Mouse (Mus musculus): ENCODE measurements around the gene Grin2a. TPM values are rescaled to one million over a fixed set of nuclear protein-coding genes. Genes with fewer than 3 reads are reported as not detected.

Grin2a gene
- polyA plus RNA-seq, 1 experiment from 2014 or later = 0.35 TPM

GRCm38 (mm10) chr16:9900196-9900595, 95.2 kb downstream of the Grin2a start:
- no peak overlapping the region for H3K4me2 ChIP-seq (ENCODE audit: low read length)
- H3K27me3 ChIP-seq (ENCODE audit: control insufficient read depth, insufficient read depth, low read length) = no peaks in the 10 kb centered on the region
- no peak overlapping the region for H3K9ac ChIP-seq (ENCODE audit: low read length)
- H3K4me1 ChIP-seq (ENCODE audit: control insufficient read depth in 2 of 2, insufficient read depth in 2 of 2, low read length in 2 of 2) = no peaks in the 10 kb centered on the region
- H3K4me3 ChIP-seq (ENCODE audit: control insufficient read depth in 1 of 2, insufficient read depth in 1 of 2, low read depth in 1 of 2, low read length in 2 of 2) = no peak overlapping the region
- 80% methylated on average over 1 of the region's 1 CpGs for WGBS
- H3K9me3 ChIP-seq (ENCODE audit: control insufficient read depth, low read length) = no peaks in the 10 kb centered on the region
- no peaks in the 10 kb centered on the region for H3K36me3 ChIP-seq (ENCODE audit: control insufficient read depth, insufficient read depth, low read length)
- no peak for ATAC-seq (ENCODE audit: insufficient number of reproducible peaks, insufficient read depth, low FRiP score, low read depth)
- no peak overlapping the region for H3K27ac ChIP-seq (replicated peaks in 1 of 2; ENCODE audit: control insufficient read depth in 1 of 2, insufficient read depth in 1 of 2, low read depth in 2 of 2, low read length in 2 of 2)

- H3K4me2 ChIP-seq (ENCODE audit: low read length) = no peak overlapping the region
- no peak overlapping the region for H3K4me3 ChIP-seq (ENCODE audit: control insufficient read depth in 1 of 2, insufficient read depth in 1 of 2, low read depth in 1 of 2, low read length in 2 of 2)
- no peak overlapping the region for H3K9ac ChIP-seq (ENCODE audit: low read length)
- H3K4me1 ChIP-seq (ENCODE audit: control insufficient read depth in 2 of 2, insufficient read depth in 2 of 2, low read length in 2 of 2) = no peaks in the 10 kb centered on the region
- H3K9me3 ChIP-seq (ENCODE audit: control insufficient read depth, low read length) = no peaks in the 10 kb centered on the region
- no peak overlapping the region for H3K27ac ChIP-seq (replicated peaks in 1 of 2; ENCODE audit: control insufficient read depth in 1 of 2, insufficient read depth in 1 of 2, low read depth in 2 of 2, low read length in 2 of 2)
- ATAC-seq (ENCODE audit: insufficient number of reproducible peaks, insufficient read depth, low FRiP score, low read depth) = no peak
- H3K27me3 ChIP-seq (ENCODE audit: control insufficient read depth, insufficient read depth, low read length) = no peaks in the 10 kb centered on the region
- no peaks in the 10 kb centered on the region for H3K36me3 ChIP-seq (ENCODE audit: control insufficient read depth, insufficient read depth, low read length)
- 69% methylated on average over 2 of the region's 2 CpGs for WGBS
Measured at GRCm38 (mm10) chr16:9899176-9899575, 96.2 kb downstream of the Grin2a start.

- WGBS = 68% methylated on average over 7 of the region's 7 CpGs
- no peaks in the 10 kb centered on the region for H3K27me3 ChIP-seq (ENCODE audit: control insufficient read depth, insufficient read depth, low read length)
- no peaks in the 10 kb centered on the region for H3K4me1 ChIP-seq (ENCODE audit: control insufficient read depth in 2 of 2, insufficient read depth in 2 of 2, low read length in 2 of 2)
- H3K4me3 ChIP-seq (ENCODE audit: control insufficient read depth in 1 of 2, insufficient read depth in 1 of 2, low read depth in 1 of 2, low read length in 2 of 2) = no peak overlapping the region
- no peaks in the 10 kb centered on the region for H3K36me3 ChIP-seq (ENCODE audit: control insufficient read depth, insufficient read depth, low read length)
- no peak overlapping the region for H3K4me2 ChIP-seq (ENCODE audit: low read length)
- no peaks in the 10 kb centered on the region for H3K9me3 ChIP-seq (ENCODE audit: control insufficient read depth, low read length)
- H3K9ac ChIP-seq (ENCODE audit: low read length) = no peak overlapping the region
- H3K27ac ChIP-seq (replicated peaks in 1 of 2; ENCODE audit: control insufficient read depth in 1 of 2, insufficient read depth in 1 of 2, low read depth in 2 of 2, low read length in 2 of 2) = no peak overlapping the region
- ATAC-seq (ENCODE audit: insufficient number of reproducible peaks, insufficient read depth, low FRiP score, low read depth) = no peak
Measured at GRCm38 (mm10) chr16:9895581-9895980, 99.8 kb downstream of the Grin2a start.

- no peak overlapping the region for H3K4me2 ChIP-seq (ENCODE audit: low read length)
- H3K27me3 ChIP-seq (ENCODE audit: control insufficient read depth, insufficient read depth, low read length) = no peaks in the 10 kb centered on the region
- no peak overlapping the region for H3K9ac ChIP-seq (ENCODE audit: low read length)
- H3K4me1 ChIP-seq (ENCODE audit: control insufficient read depth in 2 of 2, insufficient read depth in 2 of 2, low read length in 2 of 2) = no peaks in the 10 kb centered on the region
- WGBS = 85% methylated on average over 4 of the region's 4 CpGs
- no peaks in the 10 kb centered on the region for H3K36me3 ChIP-seq (ENCODE audit: control insufficient read depth, insufficient read depth, low read length)
- H3K27ac ChIP-seq (replicated peaks in 1 of 2; ENCODE audit: control insufficient read depth in 1 of 2, insufficient read depth in 1 of 2, low read depth in 2 of 2, low read length in 2 of 2) = no peak overlapping the region
- H3K9me3 ChIP-seq (ENCODE audit: control insufficient read depth, low read length) = no peaks in the 10 kb centered on the region
- H3K4me3 ChIP-seq (ENCODE audit: control insufficient read depth in 1 of 2, insufficient read depth in 1 of 2, low read depth in 1 of 2, low read length in 2 of 2) = no peak overlapping the region
- ATAC-seq (ENCODE audit: insufficient number of reproducible peaks, insufficient read depth, low FRiP score, low read depth) = no peak
Measured at GRCm38 (mm10) chr16:9886155-9886554, 109.2 kb downstream of the Grin2a start.

- Histone ChIP-seq H3K4me3 (ENCODE audit: control insufficient read depth in 1 of 2, insufficient read depth in 1 of 2, low read depth in 1 of 2, low read length in 2 of 2) (no peak overlapping the region), H3K27me3 (ENCODE audit: control insufficient read depth, insufficient read depth, low read length) (no peaks in the 10 kb centered on the region), H3K4me2 (ENCODE audit: low read length) (no peak overlapping the region), H3K4me1 (ENCODE audit: control insufficient read depth in 2 of 2, insufficient read depth in 2 of 2, low read length in 2 of 2) (no peaks in the 10 kb centered on the region), H3K9ac (ENCODE audit: low read length) (no peak overlapping the region), H3K36me3 (ENCODE audit: control insufficient read depth, insufficient read depth, low read length) (no peaks in the 10 kb centered on the region), H3K27ac (replicated peaks in 1 of 2; ENCODE audit: control insufficient read depth in 1 of 2, insufficient read depth in 1 of 2, low read depth in 2 of 2, low read length in 2 of 2) (no peak overlapping the region), H3K9me3 (ENCODE audit: control insufficient read depth, low read length) (no peaks in the 10 kb centered on the region)
- ATAC-seq (ENCODE audit: insufficient number of reproducible peaks, insufficient read depth, low FRiP score, low read depth) = no peak
- 89% methylated on average over 2 of the region's 2 CpGs for WGBS
Measured at GRCm38 (mm10) chr16:9884141-9884540, 111.2 kb downstream of the Grin2a start.

GRCm38 (mm10) chr16:9882420-9882819, 112.9 kb downstream of the Grin2a start:
- WGBS = 63% methylated on average over 4 of the region's 4 CpGs
- Histone ChIP-seq H3K9me3 (ENCODE audit: control insufficient read depth, low read length) (no peaks in the 10 kb centered on the region), H3K27me3 (ENCODE audit: control insufficient read depth, insufficient read depth, low read length) (no peaks in the 10 kb centered on the region), H3K27ac (replicated peaks in 1 of 2; ENCODE audit: control insufficient read depth in 1 of 2, insufficient read depth in 1 of 2, low read depth in 2 of 2, low read length in 2 of 2) (no peak overlapping the region), H3K36me3 (ENCODE audit: control insufficient read depth, insufficient read depth, low read length) (no peaks in the 10 kb centered on the region), H3K4me3 (ENCODE audit: control insufficient read depth in 1 of 2, insufficient read depth in 1 of 2, low read depth in 1 of 2, low read length in 2 of 2) (no peak overlapping the region), H3K9ac (ENCODE audit: low read length) (no peak overlapping the region), H3K4me2 (ENCODE audit: low read length) (no peak overlapping the region), H3K4me1 (ENCODE audit: control insufficient read depth in 2 of 2, insufficient read depth in 2 of 2, low read length in 2 of 2) (no peaks in the 10 kb centered on the region)
- no peak for ATAC-seq (ENCODE audit: insufficient number of reproducible peaks, insufficient read depth, low FRiP score, low read depth)

- H3K4me2 ChIP-seq (ENCODE audit: low read length) = no peak overlapping the region
- H3K36me3 ChIP-seq (ENCODE audit: control insufficient read depth, insufficient read depth, low read length) = no peaks in the 10 kb centered on the region
- no peak overlapping the region for H3K9ac ChIP-seq (ENCODE audit: low read length)
- H3K4me1 ChIP-seq (ENCODE audit: control insufficient read depth in 2 of 2, insufficient read depth in 2 of 2, low read length in 2 of 2) = no peaks in the 10 kb centered on the region
- 40% methylated on average over 4 of the region's 4 CpGs for WGBS
- H3K27ac ChIP-seq (replicated peaks in 1 of 2; ENCODE audit: control insufficient read depth in 1 of 2, insufficient read depth in 1 of 2, low read depth in 2 of 2, low read length in 2 of 2) = no peak overlapping the region
- no peaks in the 10 kb centered on the region for H3K27me3 ChIP-seq (ENCODE audit: control insufficient read depth, insufficient read depth, low read length)
- H3K4me3 ChIP-seq (ENCODE audit: control insufficient read depth in 1 of 2, insufficient read depth in 1 of 2, low read depth in 1 of 2, low read length in 2 of 2) = no peak overlapping the region
- ATAC-seq (ENCODE audit: insufficient number of reproducible peaks, insufficient read depth, low FRiP score, low read depth) = no peak
- H3K9me3 ChIP-seq (ENCODE audit: control insufficient read depth, low read length) = no peaks in the 10 kb centered on the region
Measured at GRCm38 (mm10) chr16:9873001-9873400, 122.4 kb downstream of the Grin2a start.

- Histone ChIP-seq H3K36me3 (ENCODE audit: control insufficient read depth, insufficient read depth, low read length) (no peaks in the 10 kb centered on the region), H3K9ac (ENCODE audit: low read length) (no peak overlapping the region), H3K4me1 (ENCODE audit: control insufficient read depth in 2 of 2, insufficient read depth in 2 of 2, low read length in 2 of 2) (no peaks in the 10 kb centered on the region), H3K9me3 (ENCODE audit: control insufficient read depth, low read length) (no peaks in the 10 kb centered on the region), H3K4me3 (ENCODE audit: control insufficient read depth in 1 of 2, insufficient read depth in 1 of 2, low read depth in 1 of 2, low read length in 2 of 2) (no peak overlapping the region), H3K27me3 (ENCODE audit: control insufficient read depth, insufficient read depth, low read length) (no peaks in the 10 kb centered on the region), H3K4me2 (ENCODE audit: low read length) (no peak overlapping the region), H3K27ac (replicated peaks in 1 of 2; ENCODE audit: control insufficient read depth in 1 of 2, insufficient read depth in 1 of 2, low read depth in 2 of 2, low read length in 2 of 2) (no peak overlapping the region)
- ATAC-seq (ENCODE audit: insufficient number of reproducible peaks, insufficient read depth, low FRiP score, low read depth) = no peak
- 54% methylated on average over 3 of the region's 3 CpGs for WGBS
Measured at GRCm38 (mm10) chr16:9865710-9866109, 129.7 kb downstream of the Grin2a start.

Measured in heart, embryonic 14.5 days (tissue).